Mouse (Mus musculus): ENCODE data around the gene Purb. TPM values are rescaled to one million over a fixed set of nuclear protein-coding genes. Genes with fewer than 3 reads are reported as not detected.

Gene Purb
- 20.3 TPM for polyA plus RNA-seq (2017; shearing (Covaris generic))

GRCm38 (mm10) chr11:6475867-6476484, at the start of gene Purb:
Gene Purb (minus strand): TSS chr11:6475917.

GRCm38 (mm10) chr11:6520507-6521173, 44.9 kb upstream of the Purb start, which contains the start of gene Myo1g:
Gene Myo1g (minus strand): TSS chr11:6520965.

GRCm38 (mm10) chr11:6444077-6444853, 31.5 kb downstream of the Purb start, which contains the start of gene H2afv:
Gene H2afv (minus strand): TSS chr11:6444443.

Other genes starting within 250 kb of the Purb start
- 0.05 TPM for gene Npc1l1, start 245.8 kb downstream of the Purb start, polyA plus RNA-seq (2017; shearing (Covaris generic))
- 90.4 TPM for gene Ddx56, start 208.1 kb downstream of the Purb start, polyA plus RNA-seq (2017; shearing (Covaris generic))
- gene Tmed4, start 201.0 kb downstream of the Purb start, polyA plus RNA-seq (2017; shearing (Covaris generic)), result 65.7 TPM
- 194 TPM for gene Ogdh, start 184.3 kb downstream of the Purb start, polyA plus RNA-seq (2017; shearing (Covaris generic))
- gene Zmiz2, start 86.8 kb downstream of the Purb start, polyA plus RNA-seq (2017; shearing (Covaris generic)), result 109 TPM
- gene Ppia, start 60.5 kb downstream of the Purb start, polyA plus RNA-seq (2017; shearing (Covaris generic)), result 4,352 TPM
- 221 TPM for gene H2afv, start 31.5 kb downstream of the Purb start, polyA plus RNA-seq (2017; shearing (Covaris generic))
- 203 TPM for gene Myo1g, start 45.0 kb upstream of the Purb start, polyA plus RNA-seq (2017; shearing (Covaris generic))
- gene Ccm2, start 71.0 kb upstream of the Purb start, polyA plus RNA-seq (2017; shearing (Covaris generic)), result 332 TPM
- gene Nacad, start 130.1 kb upstream of the Purb start, polyA plus RNA-seq (2017; shearing (Covaris generic)), result 1.3 TPM
- gene Tbrg4, start 150.2 kb upstream of the Purb start, polyA plus RNA-seq (2017; shearing (Covaris generic)), result 17.7 TPM
- gene Wap, start 162.7 kb upstream of the Purb start, polyA plus RNA-seq (2017; shearing (Covaris generic)), result not detected
- 3.4 TPM for gene Ramp3, start 182.6 kb upstream of the Purb start, polyA plus RNA-seq (2017; shearing (Covaris generic))

Measured in CD4-positive, CD25-positive, alpha-beta regulatory T cell (primary cell).